Mouse (Mus musculus) brain, embryonic 14.5 days (tissue): ENCODE measurements around the gene Cnot10.

Experiments
- CTCF ChIP-seq: fragments of 200-500 bp; IDR thresholded peaks from 2 replicates; pipeline ENCODE4 v1.5.1; 2012; ENCODE audit warnings: inconsistent platforms, mild to moderate bottlenecking, moderate library complexity, borderline replicate concordance; ENCODE audit not compliant: insufficient read depth, insufficient read length; ENCODE audit errors: extremely low read depth
- POLR2A ChIP-seq: fragments of 200-500 bp; IDR thresholded peaks from 2 replicates; pipeline ENCODE4 v1.6.1; 2012; ENCODE audit warnings: mild to moderate bottlenecking, inconsistent platforms, borderline replicate concordance; ENCODE audit not compliant: poor library complexity, insufficient read depth, insufficient read length, severe bottlenecking; ENCODE audit errors: extremely low read depth

DNA sequence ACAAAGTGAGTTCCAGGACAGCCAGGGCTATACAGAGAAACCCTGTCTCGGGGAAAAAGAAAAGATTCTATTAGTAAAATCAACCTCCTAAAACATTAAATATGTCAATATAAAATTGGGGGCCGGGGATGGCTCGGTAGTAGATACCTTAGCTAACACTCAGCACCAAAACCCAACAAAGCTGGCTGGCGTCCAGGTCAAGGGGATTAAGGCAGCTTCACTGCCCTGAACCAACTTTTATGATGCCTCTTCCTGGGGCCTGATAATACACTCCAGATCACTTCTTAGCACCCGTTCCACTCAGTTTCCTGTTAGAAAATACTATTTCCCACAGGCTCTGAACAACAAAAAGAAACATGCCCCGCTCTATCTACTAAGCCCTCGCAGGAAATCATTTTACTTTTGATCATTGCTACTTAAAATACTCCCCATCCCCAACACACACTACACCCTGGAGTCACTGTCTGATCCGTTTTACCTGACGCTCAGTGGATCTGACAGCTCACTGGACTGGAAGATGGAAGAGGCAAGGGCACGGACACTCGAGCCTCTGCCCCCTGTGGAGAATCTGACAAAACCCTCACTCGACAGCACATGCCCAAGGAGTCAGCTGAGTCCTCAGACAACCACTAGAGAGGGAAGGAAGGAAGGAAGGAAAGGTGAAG, 36.0 kb downstream of the Cnot10 start:
- TF ChIP-seq CTCF = no peak
- no peak for TF ChIP-seq POLR2A
